Mouse (Mus musculus): ENCODE results near the gene Alkbh2.

DNA sequence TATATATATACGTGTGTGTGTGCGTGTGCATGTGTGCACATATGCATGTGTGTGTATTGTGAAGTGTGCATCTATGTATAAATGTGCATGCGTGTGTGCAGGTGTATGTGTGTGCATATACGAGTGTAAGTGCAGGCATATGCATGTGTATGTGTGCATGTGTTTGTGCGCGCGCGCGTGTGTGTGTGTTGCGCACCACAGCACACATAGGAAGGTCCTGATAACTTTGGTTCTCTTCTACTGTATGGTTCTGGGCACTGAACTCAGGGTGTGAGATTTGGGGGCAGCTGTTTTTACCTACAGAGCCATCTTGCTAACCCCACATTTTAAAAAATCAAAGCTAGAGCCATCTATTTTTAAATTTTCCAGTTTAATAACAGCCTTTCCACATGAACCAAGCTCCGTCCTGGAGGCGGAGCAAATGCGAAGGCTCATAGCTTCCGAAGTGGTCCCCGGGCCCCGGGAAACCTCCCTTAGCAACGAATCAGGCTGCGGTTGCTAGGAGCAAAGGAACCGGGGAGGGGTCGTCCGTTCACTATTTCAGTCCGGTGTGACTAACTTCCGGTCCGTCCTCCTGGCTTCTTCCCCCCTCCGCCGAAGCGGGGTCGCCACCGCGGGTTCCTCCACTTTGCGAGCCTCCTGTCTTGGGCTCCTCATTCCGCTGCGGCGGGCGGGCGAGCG lies 28.2 kb downstream of the Alkbh2 start:
- TF ChIP-seq CEBPB (IDR thresholded peaks at IDR 0.05; ENCODE audit: insufficient read depth, poor library complexity, severe bottlenecking) (no peak), MYOG (IDR thresholded peaks at IDR 0.05; ENCODE audit: control insufficient read depth in 1 of 3, insufficient read depth in 1 of 3, insufficient read length in 2 of 3, low read depth in 2 of 3) (no peak), POLR2A (IDR thresholded peaks at IDR 0.05; ENCODE audit: insufficient read length, low read depth) (no peak), POLR2AphosphoS2 (IDR thresholded peaks at IDR 0.05; ENCODE audit: insufficient read length, low read depth) (no peak), USF1 (IDR thresholded peaks at IDR 0.05; ENCODE audit: low read depth) (no peak), E2F4 (IDR thresholded peaks at IDR 0.05; ENCODE audit: insufficient read depth) (no peak), TCF12 (IDR thresholded peaks at IDR 0.05; ENCODE audit: insufficient read depth, poor library complexity, severe bottlenecking) (no peak), MYOD1 (IDR thresholded peaks at IDR 0.05; ENCODE audit: control insufficient read depth in 1 of 3, insufficient read length in 2 of 3, low read depth in 2 of 3) (no peak), TCF3 (IDR thresholded peaks at IDR 0.05; ENCODE audit: insufficient read length, low read depth) (no peak), MAX (IDR thresholded peaks at IDR 0.05; ENCODE audit: low read depth) (no peak), SRF (IDR thresholded peaks at IDR 0.05; ENCODE audit: control insufficient read depth, insufficient read length, low read depth) (no peak), REST (IDR thresholded peaks at IDR 0.05; ENCODE audit: insufficient read depth, insufficient read length) (no peak)

Measured in myocyte (in vitro differentiated cells).